Mouse (Mus musculus) adrenal gland, postnatal 25 days (tissue): ENCODE results near the gene Bcas1. TPM values are rescaled to one million over a fixed set of nuclear protein-coding genes. Genes with fewer than 3 reads are reported as not detected.

Experiments
- DNase-seq: peaks from one replicate; pipeline ENCODE4 v3.0.0; 2021; ENCODE audit warnings: mixed read lengths
- total RNA-seq: library from RNA; stranded (reverse); gene quantifications from 2 replicates; pipeline ENCODE4 v1.2.3, GENCODE M21; 2021

Gene Bcas1
- total RNA-seq, 1 experiment from 2014 or later: 0.33 TPM

DNA sequence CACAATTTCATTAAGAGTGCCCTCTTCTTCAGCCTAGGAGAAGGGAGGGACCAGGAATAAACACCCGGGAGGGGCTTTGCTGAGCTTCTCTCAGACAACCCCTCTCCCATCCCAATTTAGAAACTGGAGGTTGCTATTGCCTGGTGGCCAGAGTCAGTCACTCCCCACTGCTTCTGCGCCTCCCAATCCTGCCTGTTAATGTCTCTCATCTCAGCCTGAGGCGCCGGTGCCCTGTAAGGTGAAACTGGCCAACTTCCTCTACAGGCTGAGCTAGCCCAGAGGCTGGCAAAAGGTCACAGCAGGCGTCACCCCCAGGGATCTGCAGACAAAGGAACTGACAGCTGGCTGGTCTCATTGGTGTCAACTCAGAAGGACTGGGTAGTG lies 82.2 kb downstream of the Bcas1 start:
- peak; percentile 24 for DNase-seq

DNA sequence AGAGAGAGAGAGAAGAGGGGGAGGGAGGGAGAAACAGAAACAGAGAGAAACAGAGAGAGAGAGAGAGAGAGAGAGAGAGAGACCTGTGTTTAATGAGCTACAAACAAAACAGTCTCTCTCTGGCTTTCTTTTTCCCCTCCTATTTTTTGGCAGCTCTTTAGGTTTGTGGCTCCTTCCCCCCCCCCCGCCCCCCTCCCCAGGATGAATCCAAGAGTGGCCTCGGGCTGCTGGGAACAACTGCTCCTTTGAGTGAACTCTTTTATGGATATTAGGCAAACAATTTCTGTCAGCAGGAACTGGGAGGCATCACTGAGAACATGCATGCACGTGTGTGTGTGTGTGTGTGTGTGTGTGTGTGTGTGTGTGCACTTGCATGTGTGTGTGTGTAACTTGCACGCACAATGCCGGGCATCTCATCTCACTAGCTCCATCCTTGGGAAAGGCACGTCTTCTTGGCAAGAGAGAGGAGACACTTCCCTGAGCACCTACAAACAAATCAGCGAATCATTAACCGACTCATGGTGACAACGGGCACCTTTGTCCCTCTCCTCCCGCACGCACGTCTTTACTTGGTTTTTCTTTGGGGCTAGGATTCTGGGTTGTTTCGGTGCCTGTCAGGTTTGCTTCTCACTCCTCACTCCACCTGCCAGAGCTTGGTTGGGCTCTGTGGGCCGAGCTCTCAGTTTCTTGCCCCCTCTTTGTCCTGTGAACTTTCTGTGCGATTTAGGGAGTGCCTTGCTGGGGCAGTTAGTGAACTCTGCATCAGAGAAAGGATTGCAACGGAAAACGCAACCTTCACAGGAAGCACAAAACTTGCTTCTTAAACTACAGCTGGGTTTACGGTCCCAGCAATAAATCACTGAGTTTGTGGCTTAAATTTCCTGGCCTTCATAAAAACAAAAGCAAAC lies 82.9 kb downstream of the Bcas1 start:
- no peak for DNase-seq

DNA sequence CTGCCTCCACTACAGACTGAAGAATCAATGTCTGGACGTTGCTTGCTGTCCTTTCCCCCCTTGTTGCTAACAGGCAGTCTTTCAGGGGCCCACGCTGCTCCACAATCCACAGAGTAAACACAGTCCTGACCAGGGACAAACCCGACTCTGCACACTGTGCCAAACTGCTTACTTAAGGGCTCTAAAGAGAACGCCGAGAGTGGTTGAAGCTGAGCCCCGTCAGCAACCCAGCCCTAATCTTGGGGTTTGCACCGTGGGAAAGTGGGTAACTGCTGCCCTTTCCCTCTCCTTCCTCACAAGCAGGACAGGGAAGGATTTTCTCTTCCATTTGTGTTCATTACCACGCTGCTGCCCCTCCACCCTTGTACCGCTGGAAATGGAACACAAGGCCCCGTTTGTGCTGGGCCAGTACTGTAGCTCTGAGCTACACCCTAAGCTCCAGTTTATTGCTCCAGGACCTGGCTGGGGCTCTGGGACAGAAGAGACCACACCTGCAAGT lies 83.8 kb downstream of the Bcas1 start:
- DNase-seq: no peak

DNA sequence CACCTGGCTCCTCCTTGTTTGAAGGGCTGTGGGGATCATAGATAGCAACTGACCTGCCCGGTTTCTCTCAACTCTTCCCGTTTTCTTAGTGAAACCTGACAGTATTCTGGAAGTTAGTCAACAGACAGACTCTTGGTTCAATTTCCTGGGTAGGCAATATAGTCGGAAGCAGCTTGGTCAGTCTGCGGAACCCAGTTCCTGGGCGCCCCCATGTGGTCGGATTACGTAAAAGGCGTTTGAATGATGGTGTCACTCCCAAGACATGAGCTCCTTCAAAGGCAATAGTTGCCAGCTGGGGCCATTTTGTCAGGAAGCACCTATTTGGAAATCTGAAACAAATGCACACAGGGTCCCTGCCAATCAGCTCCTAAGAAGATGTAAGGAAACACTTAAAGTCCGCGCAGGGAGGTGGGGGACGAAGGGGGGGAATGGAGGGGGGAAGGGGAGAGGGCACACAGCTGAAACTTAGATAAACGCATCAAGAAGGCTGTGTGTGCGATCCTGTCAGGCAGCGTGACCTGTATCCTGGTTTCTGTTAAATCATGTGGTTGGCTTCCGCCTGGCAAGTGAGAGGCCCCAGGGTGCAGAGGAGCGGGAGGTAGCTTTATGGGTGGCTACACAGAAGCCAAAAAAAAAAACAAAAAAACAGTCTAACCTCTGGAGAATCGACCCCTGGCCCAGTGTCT lies 84.4 kb downstream of the Bcas1 start:
- DNase-seq: peak; percentile 75

DNA sequence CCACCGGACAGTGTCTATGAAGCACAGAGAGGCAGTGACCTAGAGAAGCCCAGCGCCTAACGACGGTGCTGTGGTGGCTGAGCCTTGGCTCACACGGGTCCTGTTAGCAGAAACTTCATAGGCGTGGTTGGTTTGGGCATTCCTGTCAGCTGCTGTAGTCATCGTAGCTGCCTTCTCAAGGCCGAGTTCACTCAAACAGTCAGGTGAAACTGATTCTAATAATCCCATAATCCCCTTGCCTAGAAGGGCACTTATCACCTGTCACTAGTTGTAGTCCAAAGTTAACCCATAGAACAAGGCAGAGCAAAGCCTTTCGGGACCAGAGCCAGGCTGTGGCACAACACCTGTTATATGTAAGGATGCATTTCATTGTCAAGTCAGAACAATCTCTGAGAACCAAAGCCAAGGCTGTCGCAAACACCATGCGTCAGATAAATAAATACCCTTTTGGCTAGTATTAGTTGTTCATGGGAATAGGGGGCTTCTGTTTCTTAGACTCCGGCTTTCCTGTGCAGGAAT lies 85.3 kb downstream of the Bcas1 start:
- no peak for DNase-seq

DNA sequence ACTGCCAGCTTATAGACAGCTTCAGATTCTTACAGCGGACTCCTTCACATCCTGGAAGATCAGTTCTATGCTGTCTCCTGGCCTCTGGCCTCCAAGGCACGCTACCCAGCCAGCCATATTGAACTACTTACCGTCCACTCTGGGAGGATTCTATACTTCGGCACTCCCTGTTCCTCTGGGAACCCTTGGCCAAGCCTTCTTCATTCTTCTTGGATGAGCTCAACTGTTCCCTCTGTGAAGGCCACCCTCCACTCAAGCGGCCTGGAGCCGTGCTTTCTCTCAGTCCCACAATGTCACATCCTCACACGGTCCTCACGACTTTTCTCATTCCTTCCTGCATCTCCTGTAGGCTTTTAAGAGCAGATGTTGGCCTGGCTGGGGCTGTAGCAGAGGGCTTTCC lies 86.5 kb downstream of the Bcas1 start:
- no peak for DNase-seq

DNA sequence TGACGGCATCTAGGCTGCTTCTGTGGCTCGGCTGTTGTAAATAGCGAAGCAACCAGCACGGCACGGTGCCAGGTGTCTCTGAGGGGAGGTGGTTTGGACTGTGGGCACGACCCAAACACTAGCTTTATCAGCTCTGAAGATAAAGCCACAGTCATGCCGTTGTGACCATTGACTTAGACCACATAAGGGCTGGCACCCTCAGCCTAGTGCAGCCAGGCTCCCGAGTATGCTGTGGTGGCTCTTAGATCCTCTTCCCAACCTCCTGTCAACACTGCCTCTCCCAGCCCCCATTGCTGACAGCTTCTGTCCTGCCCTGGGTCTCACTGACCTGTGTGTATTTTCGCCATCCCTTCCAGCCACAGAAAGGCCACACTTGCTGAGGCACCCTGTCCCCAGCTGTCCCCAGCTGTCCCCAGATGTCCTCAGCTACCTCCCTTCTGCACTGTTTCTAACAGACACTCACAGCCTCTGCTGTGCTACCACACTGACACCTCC lies 91.3 kb downstream of the Bcas1 start:
- DNase-seq: no peak

DNA sequence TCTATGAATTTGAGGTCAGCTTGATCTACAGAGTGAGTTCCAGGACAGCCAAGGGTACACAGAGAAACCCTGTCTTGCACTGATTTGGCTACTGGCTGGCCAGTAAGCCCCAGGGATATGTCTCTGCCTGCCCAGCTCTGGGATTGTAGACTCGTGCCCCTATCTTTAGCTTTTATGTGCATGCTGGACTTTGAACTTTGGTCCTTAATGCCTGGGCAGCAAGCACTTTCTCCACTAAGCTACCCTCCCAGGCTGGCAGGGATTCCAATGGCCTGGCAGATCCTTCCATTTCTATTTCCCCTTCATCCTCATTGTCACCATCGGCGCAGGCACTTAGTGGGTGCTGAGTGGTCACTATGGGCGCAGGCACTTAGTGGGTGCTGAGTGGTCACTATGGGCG lies 92.5 kb downstream of the Bcas1 start:
- no peak for DNase-seq

DNA sequence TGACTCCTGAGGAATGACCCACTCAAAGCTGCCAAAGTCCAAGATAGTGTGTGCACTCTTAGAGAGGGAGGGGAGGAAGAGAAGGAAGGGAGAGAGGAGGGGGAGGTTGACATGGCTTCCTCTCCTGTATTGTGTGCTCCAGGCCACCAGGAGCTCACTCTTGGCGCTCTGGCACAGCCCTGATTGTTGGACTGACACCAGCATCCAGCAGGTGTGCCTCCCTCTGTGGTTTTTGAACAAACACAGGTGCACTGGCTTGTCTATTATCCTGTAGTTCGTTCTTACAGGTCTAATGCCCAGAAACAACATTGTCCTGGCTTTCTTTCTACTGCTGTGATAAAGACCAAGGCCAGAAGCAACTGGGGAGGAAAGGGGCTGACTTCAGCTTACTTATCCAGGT lies 95.8 kb downstream of the Bcas1 start:
- no peak for DNase-seq

DNA sequence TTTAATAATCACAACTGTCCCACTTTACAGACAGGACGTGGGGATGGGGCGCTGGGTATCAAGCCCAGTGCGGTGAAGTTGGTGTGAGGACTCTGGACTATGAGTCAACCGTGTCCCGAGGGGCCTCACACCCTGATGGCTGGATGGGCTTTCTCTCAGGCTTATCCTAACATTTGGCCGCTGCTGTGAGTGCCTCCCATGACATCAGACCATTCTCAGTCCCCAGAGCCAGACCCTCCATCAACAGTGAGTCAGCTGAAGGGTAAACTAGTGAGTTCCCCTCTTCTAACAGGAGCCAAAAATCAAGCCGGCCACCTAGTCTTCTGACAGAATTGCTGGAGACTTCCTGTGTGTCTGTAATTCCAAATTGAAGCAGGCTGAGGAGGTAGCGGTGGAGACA lies 97.2 kb downstream of the Bcas1 start:
- no peak for DNase-seq

DNA sequence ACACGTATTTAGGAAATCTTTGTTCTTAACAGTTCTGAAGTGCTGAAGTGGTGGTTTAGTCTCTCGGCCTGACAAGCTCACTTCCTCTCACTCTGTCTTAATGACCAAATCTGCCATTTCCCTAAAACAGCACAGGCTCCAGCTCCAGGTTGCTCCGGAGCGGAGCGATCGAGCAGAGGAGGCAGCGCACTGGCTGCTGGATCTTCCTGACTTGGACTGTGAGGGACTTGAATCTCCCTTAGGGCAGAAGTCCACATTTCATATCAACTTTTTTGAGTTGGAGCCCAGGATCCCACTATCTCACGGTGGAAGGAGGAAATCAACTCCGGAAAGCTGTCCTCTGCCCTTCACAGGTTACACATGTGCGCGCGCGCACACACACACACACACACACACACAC lies 97.7 kb downstream of the Bcas1 start:
- no peak for DNase-seq

DNA sequence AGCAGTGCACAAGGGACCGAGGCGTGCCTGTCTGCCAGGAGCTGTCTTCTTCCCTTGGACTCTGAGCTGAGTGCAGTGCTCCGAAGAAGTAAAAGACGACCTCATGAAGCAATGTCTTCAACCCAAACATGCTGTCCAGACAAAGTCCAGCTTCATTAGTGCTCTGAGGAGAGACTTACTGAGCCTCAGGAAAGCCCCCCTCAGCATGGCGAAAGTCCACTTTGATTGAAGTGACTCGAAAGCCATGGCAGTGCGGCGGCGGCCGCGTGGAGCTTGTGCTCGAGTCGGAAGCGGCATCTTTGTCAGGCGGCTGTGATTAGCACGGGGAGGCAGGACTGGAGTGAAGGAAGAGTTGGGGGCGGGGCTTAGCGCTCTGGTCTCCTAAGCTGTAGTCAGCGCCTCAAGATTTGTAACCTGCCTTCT lies 103.7 kb downstream of the Bcas1 start:
- peak; percentile 64 for DNase-seq

DNA sequence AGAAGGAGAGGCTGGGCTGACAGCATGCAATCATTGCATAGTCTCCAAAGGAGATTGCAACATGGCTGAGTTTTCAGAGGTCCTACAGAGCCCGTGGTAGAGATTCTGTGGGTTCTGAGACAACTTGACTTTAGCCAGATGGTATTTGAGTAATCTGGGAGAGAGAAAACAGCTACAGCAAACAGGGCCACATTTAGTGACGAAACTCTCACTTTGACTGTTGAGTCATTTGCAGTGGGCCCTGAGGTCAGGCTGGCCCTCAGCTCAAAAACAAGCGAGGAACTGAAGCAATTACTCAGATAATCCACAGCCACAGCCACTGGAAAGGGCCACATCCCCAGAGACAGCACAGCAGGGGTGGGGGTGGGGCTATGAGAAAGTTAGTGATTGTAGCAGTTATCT lies 105.6 kb downstream of the Bcas1 start:
- no peak for DNase-seq

DNA sequence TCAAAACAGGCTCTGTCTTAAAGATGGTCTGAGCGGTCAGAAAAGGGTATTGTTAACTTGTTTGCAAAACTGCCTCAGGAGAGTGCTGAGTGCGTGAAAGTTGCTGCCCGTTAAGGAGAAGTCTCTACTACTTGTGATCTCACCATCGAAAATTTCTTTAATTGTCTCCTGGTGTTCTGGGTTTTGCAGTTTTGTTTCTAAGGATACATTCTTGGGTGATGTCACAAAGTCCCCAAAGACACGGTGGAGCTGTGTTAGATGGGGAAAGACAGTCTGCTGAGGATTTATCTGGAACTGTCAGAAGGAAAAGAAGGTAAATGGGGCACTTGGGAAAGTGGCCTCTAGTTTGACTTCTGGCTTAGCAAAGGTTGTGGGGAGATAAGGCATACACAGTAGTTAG lies 106.1 kb downstream of the Bcas1 start:
- DNase-seq: no peak

DNA sequence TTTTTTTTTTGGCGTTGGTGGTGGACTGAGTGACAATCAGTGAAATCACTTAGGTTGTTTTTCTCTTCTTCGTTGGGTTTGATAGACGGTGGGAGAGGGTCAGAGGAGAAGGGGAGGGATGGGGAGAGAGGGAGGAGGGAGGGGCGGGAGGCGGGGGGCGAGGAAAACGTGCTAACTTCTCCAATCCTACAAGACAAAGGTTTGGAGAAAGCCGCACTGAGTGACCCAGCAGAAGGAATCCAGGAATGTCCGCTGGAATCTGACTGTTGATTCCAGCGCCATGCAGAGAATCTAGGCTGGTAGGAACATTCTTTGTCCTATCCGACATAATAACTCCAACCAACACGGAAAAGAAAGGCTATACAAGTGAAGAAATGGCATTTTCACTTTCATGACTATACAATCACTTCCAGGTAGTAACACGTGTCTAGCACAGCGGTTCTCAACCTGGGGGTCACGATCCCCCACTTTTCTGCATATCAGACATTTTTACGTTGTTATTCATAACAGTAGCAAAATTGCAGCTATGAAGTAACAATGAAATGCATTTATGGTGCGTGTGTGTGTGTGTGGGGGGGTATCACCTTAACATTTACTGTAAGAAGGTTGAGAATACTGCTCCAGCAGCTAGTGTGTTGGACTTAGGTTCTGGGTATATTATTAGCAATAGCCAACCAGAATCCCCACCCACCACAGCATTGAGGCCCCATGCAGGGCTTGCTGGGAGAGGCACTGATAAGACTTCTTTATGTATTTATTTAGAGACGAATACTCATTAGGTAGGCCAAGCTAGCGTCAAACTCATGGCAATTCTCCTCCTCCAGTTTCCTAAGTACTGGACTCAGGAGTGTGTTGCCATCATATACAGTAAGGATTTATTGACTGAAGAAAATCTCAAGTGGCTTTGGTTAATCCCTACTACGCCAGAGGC lies 107.8 kb downstream of the Bcas1 start:
- no peak for DNase-seq

DNA sequence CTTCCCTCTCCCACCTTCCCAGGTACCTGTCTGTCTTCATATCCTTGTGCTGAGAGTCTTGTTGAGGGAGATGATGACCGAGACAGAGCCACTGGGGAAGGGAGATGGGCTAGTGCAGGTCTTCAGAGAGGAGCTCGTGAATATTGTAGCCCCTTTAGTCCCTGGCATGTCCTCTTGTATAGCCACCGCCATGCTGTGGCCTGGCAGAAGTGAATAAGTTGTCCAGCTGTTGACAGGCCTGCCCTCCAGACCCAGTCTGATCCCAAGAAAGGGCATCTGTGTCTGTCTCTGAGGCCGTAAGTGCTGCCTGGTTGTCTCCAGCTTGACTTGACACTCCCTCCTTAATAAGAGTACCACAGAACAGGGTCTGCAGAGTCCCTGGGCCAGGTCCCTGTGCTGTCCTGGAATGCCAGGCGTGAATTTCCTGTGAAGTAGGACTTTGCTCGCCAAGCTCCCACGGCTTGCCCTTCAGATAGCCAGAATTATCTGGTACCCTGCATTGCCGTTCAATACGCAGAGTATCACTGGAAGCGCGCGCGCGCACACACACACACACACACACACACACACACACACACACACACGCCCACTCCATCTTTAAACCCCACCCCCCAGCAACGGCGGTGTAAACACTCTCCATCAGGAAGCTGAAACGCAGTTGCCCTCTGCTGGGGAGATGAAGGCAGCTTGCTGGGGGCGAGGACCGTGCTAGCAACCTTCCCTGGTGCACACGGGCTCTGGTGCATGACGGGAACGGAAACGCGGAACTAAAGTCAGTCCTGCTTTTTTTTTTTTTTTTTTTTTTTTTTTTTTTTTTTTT lies 108.7 kb downstream of the Bcas1 start:
- DNase-seq: peak; percentile 83

DNA sequence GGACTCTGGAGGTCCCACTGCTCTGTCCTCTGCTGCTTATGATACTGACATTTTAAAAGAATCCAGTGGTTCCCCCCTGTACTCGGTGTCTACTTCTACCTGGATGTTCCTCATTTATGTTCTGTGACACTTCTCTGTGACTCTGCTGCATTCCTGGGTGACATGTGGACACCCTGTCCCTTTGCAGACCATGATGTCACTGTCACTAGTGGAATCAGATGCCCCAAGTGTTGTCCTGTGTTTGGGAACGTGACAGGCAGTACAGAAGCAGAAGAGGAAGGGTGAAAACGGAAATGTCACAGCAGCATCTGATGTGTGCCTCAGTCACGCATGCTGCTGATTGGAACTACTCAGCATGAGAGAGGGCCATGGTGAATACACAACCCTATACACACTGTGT lies 110.9 kb downstream of the Bcas1 start:
- DNase-seq: no peak

DNA sequence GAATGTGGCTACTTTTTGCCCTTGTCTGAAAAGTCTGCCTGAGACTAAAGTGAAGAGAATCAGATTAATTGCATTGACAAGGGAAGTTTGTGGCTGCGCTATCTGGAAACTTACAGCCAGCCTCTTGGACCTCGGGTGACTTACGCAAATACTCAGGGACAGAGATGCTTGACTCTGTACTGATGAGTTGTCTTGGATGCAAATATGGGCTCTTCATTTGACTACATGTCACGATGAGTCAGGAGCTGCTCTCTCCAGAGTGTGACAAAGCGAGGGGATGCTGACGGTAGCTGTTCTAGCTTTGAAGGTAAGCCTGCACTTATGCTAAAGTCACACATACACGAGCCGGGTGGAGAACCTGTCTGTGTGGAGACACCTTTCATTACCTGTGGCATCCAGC lies 111.3 kb downstream of the Bcas1 start:
- no peak for DNase-seq

DNA sequence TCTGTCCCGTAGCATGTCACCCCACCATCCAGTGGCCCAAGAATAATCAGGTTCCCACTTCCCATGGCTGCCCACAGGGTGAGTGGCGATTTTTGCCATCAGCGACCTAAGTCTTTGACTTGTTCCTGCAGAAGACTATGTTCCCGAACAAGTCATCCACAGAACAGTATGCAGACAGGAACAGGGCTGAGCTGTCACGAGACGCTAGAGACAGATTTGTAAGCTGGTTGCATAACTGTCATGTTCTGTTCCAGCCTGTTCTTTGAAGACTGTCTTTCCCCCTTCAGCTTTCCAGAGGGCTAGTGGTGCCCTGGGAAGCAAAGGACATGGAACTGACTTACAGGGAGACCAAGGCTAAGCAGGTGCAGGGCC lies 116.7 kb downstream of the Bcas1 start:
- no peak for DNase-seq

DNA sequence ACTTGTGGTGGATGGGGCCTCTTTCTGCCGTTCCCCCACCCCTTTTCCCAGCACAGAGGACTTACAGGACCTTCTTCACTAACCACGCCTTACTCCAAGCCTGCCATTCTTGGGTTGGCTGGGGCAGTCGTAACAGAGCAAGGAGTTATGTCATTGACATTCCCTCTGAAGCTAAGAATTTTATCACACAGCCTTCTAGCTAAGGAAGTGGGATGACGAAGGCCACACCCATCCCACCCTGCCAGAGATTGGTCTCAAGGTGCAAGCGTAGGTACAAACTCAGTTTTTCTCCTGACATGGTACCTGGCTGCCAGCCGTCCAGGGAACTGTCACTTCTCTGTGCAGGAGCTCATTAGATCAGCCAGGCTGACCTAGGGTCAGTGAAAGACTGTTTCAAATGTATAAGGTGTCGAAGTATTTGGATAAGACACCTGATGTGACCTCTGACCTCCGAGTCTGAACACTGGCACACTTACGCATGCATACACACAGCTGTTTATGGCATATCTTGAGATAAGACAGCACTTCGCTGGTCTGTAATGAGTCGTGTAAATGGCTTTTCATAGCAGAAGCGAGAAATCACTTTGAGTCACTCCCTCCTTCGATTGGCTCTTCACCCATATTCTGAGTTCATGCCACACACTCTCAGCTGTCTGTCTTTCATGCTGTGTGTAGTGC lies 117.2 kb downstream of the Bcas1 start:
- DNase-seq: no peak

DNA sequence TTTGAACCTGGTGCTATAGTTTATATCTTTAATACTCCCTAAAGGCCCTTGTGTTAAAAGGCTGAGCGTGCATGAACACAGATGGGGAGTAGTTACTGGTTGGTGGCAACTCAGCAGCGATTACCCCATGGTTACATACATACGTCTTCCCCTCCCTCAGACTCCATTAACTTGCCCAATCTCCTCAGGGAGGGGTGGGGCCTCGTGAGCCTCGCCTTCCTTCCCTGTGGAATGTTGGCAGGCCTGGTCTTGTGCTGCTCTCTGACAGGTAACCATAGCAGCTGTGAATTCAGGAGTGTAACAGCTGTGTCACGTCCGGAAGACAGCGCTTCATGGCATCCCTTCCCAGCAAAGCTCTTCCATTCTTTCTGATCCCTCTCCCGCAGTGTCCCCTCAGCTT lies 118.7 kb downstream of the Bcas1 start:
- DNase-seq: no peak
